8 mouse cellular contexts compared by ENCODE assay signal in genomic region chr2:170192731-170193149, GRCm38 (mm10). TPM values are rescaled to one million over a fixed set of nuclear protein-coding genes. Genes with fewer than 3 reads are reported as not detected.
DNase-seq lines count a peak whose midpoint lies in the region; ATAC-seq and TF ChIP-seq lines count a peak whose summit lies in the region.

No protein-coding gene starts in this region.

- H3K9me3 ChIP-seq in forebrain, embryonic 11.5 days (ENCODE audit: control insufficient read depth, low read length) = no peaks in the 10 kb centered on the region
- no peaks in the 10 kb centered on the region for H3K9me3 ChIP-seq in intestine, postnatal 0 days (ENCODE audit: control insufficient read depth)
- H3K9me3 ChIP-seq in lung, postnatal 0 days (ENCODE audit: low read length) = no peaks in the 10 kb centered on the region
- no peaks in the 10 kb centered on the region for H3K9me3 ChIP-seq in stomach, embryonic 15.5 days

- intact Hi-C loops in gastrocnemius, postnatal 36 days (cut with DNase I) = no loop called here

- H3K27ac ChIP-seq in forebrain, embryonic 11.5 days (ENCODE audit: low read depth, low read length) = peak overlapping the region; percentile 80
- H3K27ac ChIP-seq in intestine, postnatal 0 days (ENCODE audit: low read depth, low read length) = peak overlapping the region; percentile 62
- peak overlapping the region; percentile 68 for H3K27ac ChIP-seq in lung, postnatal 0 days (ENCODE audit: low read length)
- H3K27ac ChIP-seq in stomach, embryonic 15.5 days = peak overlapping the region; percentile 42

- TF ChIP-seq CTCF in intestine, postnatal 0 days (IDR thresholded peaks at IDR 0.05; ENCODE audit: low read depth) = peak; percentile 50
- TF ChIP-seq CTCF in lung, postnatal 0 days (IDR thresholded peaks at IDR 0.05) = peak; percentile 58

- H3K9ac ChIP-seq in forebrain, embryonic 11.5 days (ENCODE audit: low read length) = peak overlapping the region; percentile 54; the same call in 1 of the 2 replicates
- no peak overlapping the region; the same call in 1 of the 2 replicates for H3K9ac ChIP-seq in intestine, postnatal 0 days (ENCODE audit: low read depth, low read length)
- H3K9ac ChIP-seq in lung, postnatal 0 days (replicated peaks; ENCODE audit: low read depth) = no peak overlapping the region
- H3K9ac ChIP-seq in stomach, embryonic 15.5 days = no peak overlapping the region

- H3K4me2 ChIP-seq in forebrain, embryonic 11.5 days (ENCODE audit: low read depth, low read length, severe bottlenecking) = peak overlapping the region; percentile 65
- H3K4me2 ChIP-seq in intestine, postnatal 0 days (replicated peaks; ENCODE audit: low read depth) = peak overlapping the region; percentile 49
- peak overlapping the region; percentile 37 for H3K4me2 ChIP-seq in lung, postnatal 0 days (replicated peaks; ENCODE audit: low read depth, low read length)
- H3K4me2 ChIP-seq in stomach, embryonic 15.5 days = peak overlapping the region; percentile 31

- H3K36me3 ChIP-seq in forebrain, embryonic 11.5 days (ENCODE audit: control insufficient read depth, insufficient read depth, low read length) = no peaks in the 10 kb centered on the region
- no peaks in the 10 kb centered on the region for H3K36me3 ChIP-seq in intestine, postnatal 0 days (ENCODE audit: control insufficient read depth, insufficient read depth)
- H3K36me3 ChIP-seq in lung, postnatal 0 days (ENCODE audit: insufficient read depth, low read length) = no peaks in the 10 kb centered on the region
- H3K36me3 ChIP-seq in stomach, embryonic 15.5 days = no peaks in the 10 kb centered on the region

- ATAC-seq in forebrain, embryonic 11.5 days (replicated peaks; ENCODE audit: low FRiP score) = peak; percentile 86
- ATAC-seq in intestine, postnatal 0 days = peak; percentile 88
- ATAC-seq in lung, postnatal 0 days = peak; percentile 75
- ATAC-seq in stomach, embryonic 15.5 days (ENCODE audit: insufficient read depth, low FRiP score, low read depth) = peak; percentile 77

- no peak for TF ChIP-seq EP300 in lung, postnatal 0 days (IDR thresholded peaks at IDR 0.05)

- peak overlapping the region; percentile 25 for H3K4me3 ChIP-seq in forebrain, embryonic 11.5 days (ENCODE audit: low read depth, low read length)
- peak overlapping the region; percentile 17; the same call in 1 of the 2 replicates for H3K4me3 ChIP-seq in intestine, postnatal 0 days (ENCODE audit: low read depth, low read length)
- H3K4me3 ChIP-seq in lung, postnatal 0 days (ENCODE audit: low read depth, low read length) = 0 out of 2 replicates have a peak overlapping the region, but pooled peaks have one; percentile 10
- no peak overlapping the region for H3K4me3 ChIP-seq in stomach, embryonic 15.5 days (replicated peaks)

- H3K27me3 ChIP-seq in forebrain, embryonic 11.5 days (ENCODE audit: control insufficient read depth, insufficient read depth, low read length) = no peaks in the 10 kb centered on the region
- H3K27me3 ChIP-seq in intestine, postnatal 0 days (replicated peaks; ENCODE audit: control insufficient read depth, insufficient read depth, low read length) = no peaks in the 10 kb centered on the region
- no peaks in the 10 kb centered on the region for H3K27me3 ChIP-seq in lung, postnatal 0 days (replicated peaks; ENCODE audit: insufficient read depth, low read length)
- H3K27me3 ChIP-seq in stomach, embryonic 15.5 days (replicated peaks) = no peaks in the 10 kb centered on the region

- 21% methylated on average over 7 of the region's 7 CpGs for WGBS in forebrain, embryonic 11.5 days
- WGBS in intestine, postnatal 0 days = 27% methylated on average over 7 of the region's 7 CpGs
- whole genome bisulfite sequencing in lung, postnatal 0 days = 25% methylated on average over 7 of the region's 7 CpGs
- WGBS in stomach, embryonic 15.5 days = 27% methylated on average over 7 of the region's 7 CpGs

- DNase-seq in thymus, postnatal 14 days = peak; percentile 42
- DNase-seq in thymus, postnatal 36 days = no peak
- DNase-seq in forebrain, embryonic 11.5 days (ENCODE audit: low spot score) = peak; percentile 77
- peak; percentile 73 for DNase-seq in lung, postnatal 0 days (ENCODE audit: low spot score)
- DNase-seq in gastrocnemius, postnatal 36 days = no peak
- no peak for DNase-seq in frontal cortex, adult 2 months (ENCODE audit: extremely low spot score in 1 of 2, low spot score in 1 of 2)

- peaks cover 10% of the 10 kb centered on the region for H3K4me1 ChIP-seq in forebrain, embryonic 11.5 days (replicated peaks; ENCODE audit: control insufficient read depth, insufficient read depth, low read length)
- H3K4me1 ChIP-seq in intestine, postnatal 0 days (replicated peaks; ENCODE audit: control insufficient read depth, insufficient read depth, low read length) = no peaks in the 10 kb centered on the region
- peaks cover 9% of the 10 kb centered on the region for H3K4me1 ChIP-seq in lung, postnatal 0 days (ENCODE audit: insufficient read depth, low read depth, low read length)
- 0 out of 2 replicates have a peak, but pooled peaks cover 4% of the 10 kb centered on the region for H3K4me1 ChIP-seq in stomach, embryonic 15.5 days

RNA-seq across cellular contexts. Expression of gene Zfp217, which starts 44.8 kb away (rescaled TPM):
- polyA plus RNA-seq in forebrain, embryonic 11.5 days (2014; fragmentation: Nextera tagmentation; extraction: Ambion mirVana) = 3.8 and 3.9 TPM in 2 replicates
- 2.2 TPM in 2 replicates for polyA plus RNA-seq in intestine, postnatal 0 days (2015; fragmentation: Nextera tagmentation; extraction: Ambion mirVana)
- polyA plus RNA-seq in lung, postnatal 0 days (2015; fragmentation: Nextera tagmentation; extraction: Ambion mirVana) = 4.0 and 4.4 TPM in 2 replicates
- polyA plus RNA-seq in stomach, embryonic 15.5 days (2015; fragmentation: Nextera tagmentation; extraction: Ambion mirVana) = 3.9 and 4.0 TPM in 2 replicates
- total RNA-seq in gastrocnemius, postnatal 36 days (2021) = 1 to 10 TPM; 4.3 to 5.7 TPM
- polyA plus RNA-seq in frontal cortex, adult 2 months (2012; rRNA removed) = 1.8 and 2.4 TPM in 2 replicates

Comparison
In these comparisons a context has a peak if more than half of its experiments do, and no peak if none do; other contexts are left out.
1. DNase-seq: peak in thymus, postnatal 14 days (single experiment), forebrain, embryonic 11.5 days (single experiment) and lung, postnatal 0 days (single experiment); none in thymus, postnatal 36 days (0 of 2), gastrocnemius, postnatal 36 days (0 of 2) and frontal cortex, adult 2 months (0 of 2).
2. Peak in every context shown above with its lines, with median percentiles within 50 percentile points of each other: ATAC-seq, H3K27ac ChIP-seq and H3K4me2 ChIP-seq.